Mouse (Mus musculus) liver, adult 2 months (tissue): ENCODE measurements at regions not wholly inside any gene's neighbourhood (a gene's known extent, or its start where the extent isn't known, plus 50 kb on each side); places are given as distances from the start of the nearest gene placed in this dataset.

Source experiments
- DNase-seq: peaks from one replicate; pipeline ENCODE4 v3.0.0-alpha.2; 2011; ENCODE audit warnings: low read depth, low spot score; ENCODE audit errors: extremely low read depth
- H3K27ac ChIP-seq: fragments of 200-500 bp; replicated peaks from 2 replicates; pipeline ENCODE4 v1.5.1; 2012; ENCODE audit warnings: low read depth, mild to moderate bottlenecking, control low read depth, inconsistent platforms, low read length; ENCODE audit not compliant: insufficient read depth
- H3K27me3 ChIP-seq: fragments of 200-500 bp; 2 replicates; pipeline ENCODE4 v1.6.1; 2012; ENCODE audit warnings: mild to moderate bottlenecking, moderate library complexity, low read length, inconsistent platforms; ENCODE audit not compliant: control insufficient read depth, insufficient read depth
- H3K36me3 ChIP-seq: fragments of 200-500 bp; 2 replicates; pipeline ENCODE4 v1.6.1; 2012; ENCODE audit warnings: low read length, inconsistent platforms; ENCODE audit not compliant: control insufficient read depth, insufficient read depth
- H3K4me1 ChIP-seq: fragments of 200-500 bp; 2 replicates; pipeline ENCODE4 v1.6.1; 2011; ENCODE audit warnings: low read length; ENCODE audit not compliant: control insufficient read depth, insufficient read depth
- H3K4me3 ChIP-seq: fragments of 200-500 bp; 2 replicates; pipeline ENCODE4 v1.5.1; 2011; ENCODE audit warnings: low read depth, mild to moderate bottlenecking, control low read depth, low read length, moderate library complexity; ENCODE audit not compliant: insufficient read depth
- H3K79me2 ChIP-seq: fragments of 200-500 bp; 2 replicates; pipeline ENCODE4 v1.6.1; 2012; ENCODE audit warnings: inconsistent platforms, mild to moderate bottlenecking, low read length, moderate library complexity; ENCODE audit not compliant: control insufficient read depth, insufficient read depth
- H3K9ac ChIP-seq: fragments of 200-500 bp; 2 replicates; pipeline ENCODE4 v1.6.1; 2012; ENCODE audit warnings: low read depth, mild to moderate bottlenecking, control low read depth, inconsistent platforms, low read length
- CTCF ChIP-seq: fragments of 200-500 bp; IDR thresholded peaks from 2 replicates; pipeline ENCODE4 v1.5.1; 2011; ENCODE audit warnings: low read depth, low read length, control low read depth
- POLR2A ChIP-seq: fragments of 200-500 bp; IDR thresholded peaks from 2 replicates; pipeline ENCODE4 v1.6.1; 2011; ENCODE audit warnings: low read length, control low read depth; ENCODE audit not compliant: insufficient read depth; ENCODE audit errors: extremely low read depth
- WGBS: fragments of 180-500 bp; shearing (Covaris S2); methylation state at CpG from one replicate; pipeline ENCODE4 v1.1.7; 2018; 5-methylcytosine and 5-hydroxymethylcytosine counted together

- no peak overlapping the region for H3K4me3 ChIP-seq
- TF ChIP-seq POLR2A (no peak), CTCF (no peak)
- no peak overlapping the region for H3K27ac ChIP-seq
- no peak overlapping the region for H3K9ac ChIP-seq
- WGBS = 52% methylated on average over 1 of the region's 1 CpGs
- H3K27me3 ChIP-seq = no peaks in the 10 kb centered on the region
- H3K36me3 ChIP-seq = no peaks in the 10 kb centered on the region
- no peaks in the 10 kb centered on the region for H3K4me1 ChIP-seq
- no peak for DNase-seq
- no peaks in the 10 kb centered on the region for H3K79me2 ChIP-seq
Measured at GRCm38 (mm10) chr8:93748720-93749119, 61.0 kb upstream of the Gnao1 start.

GRCm38 (mm10) chr8:93750921-93751320 lies 58.8 kb upstream of the Gnao1 start:
- no peak for TF ChIP-seq POLR2A

GRCm38 (mm10) chr8:93755981-93756380 lies 53.8 kb upstream of the Gnao1 start:
- Histone ChIP-seq H3K27ac (no peak overlapping the region), H3K4me3 (no peak overlapping the region), H3K27me3 (no peaks in the 10 kb centered on the region), H3K36me3 (no peaks in the 10 kb centered on the region), H3K4me1 (no peaks in the 10 kb centered on the region), H3K79me2 (no peaks in the 10 kb centered on the region), H3K9ac (no peak overlapping the region)
- no peak for DNase-seq
- no peak for TF ChIP-seq CTCF
- no peak for TF ChIP-seq POLR2A
- WGBS = 84% methylated on average over 4 of the region's 4 CpGs

More at GRCm38 (mm10) chr8:93750921-93751320, 58.8 kb upstream of the Gnao1 start:
- Histone ChIP-seq H3K4me1 (no peaks in the 10 kb centered on the region), H3K36me3 (no peaks in the 10 kb centered on the region), H3K4me3 (no peak overlapping the region), H3K79me2 (no peaks in the 10 kb centered on the region), H3K27ac (no peak overlapping the region), H3K9ac (no peak overlapping the region), H3K27me3 (no peaks in the 10 kb centered on the region)
- DNase-seq = no peak
- 66% methylated on average over 2 of the region's 2 CpGs for WGBS
